Mouse (Mus musculus) thymus, adult 2 months (tissue): ENCODE results near the gene Arl1. TPM values are rescaled to one million over a fixed set of nuclear protein-coding genes. Genes with fewer than 3 reads are reported as not detected.

Experiments
- DNase-seq: peaks from one replicate; pipeline ENCODE4 v3.0.0; 2021
- H3K27ac ChIP-seq: fragments of 200-500 bp; 2 replicates; pipeline ENCODE4 v1.5.1; 2012; ENCODE audit warnings: low read length, control low read depth; ENCODE audit not compliant: control insufficient read depth, insufficient read depth
- H3K27me3 ChIP-seq: fragments of 200-500 bp; 2 replicates; pipeline ENCODE4 v1.6.1; 2012; ENCODE audit warnings: mild to moderate bottlenecking, low read length, moderate library complexity, mixed read lengths; ENCODE audit not compliant: control insufficient read depth, insufficient read depth
- H3K36me3 ChIP-seq: fragments of 200-500 bp; 2 replicates; pipeline ENCODE4 v1.6.1; 2012; ENCODE audit warnings: mild to moderate bottlenecking, low read length, moderate library complexity; ENCODE audit not compliant: control insufficient read depth, insufficient read depth
- H3K4me1 ChIP-seq: fragments of 200-500 bp; replicated peaks from 2 replicates; pipeline ENCODE4 v1.6.1; 2012; ENCODE audit warnings: low read length; ENCODE audit not compliant: control insufficient read depth, insufficient read depth
- H3K4me3 ChIP-seq: fragments of 200-500 bp; 2 replicates; pipeline ENCODE4 v1.5.1; 2012; ENCODE audit warnings: mild to moderate bottlenecking, low read length, control low read depth, moderate library complexity; ENCODE audit not compliant: control insufficient read depth, insufficient read depth
- CTCF ChIP-seq: fragments of 200-500 bp; IDR thresholded peaks from 2 replicates; pipeline ENCODE4 v1.5.1; 2012; ENCODE audit warnings: mild to moderate bottlenecking, control low read depth, low read length, moderate library complexity, borderline replicate concordance; ENCODE audit not compliant: control insufficient read depth, poor library complexity, insufficient read depth; ENCODE audit errors: extremely low read depth
- POLR2A ChIP-seq: fragments of 200-500 bp; IDR thresholded peaks from 2 replicates; pipeline ENCODE4 v1.6.1; 2012; ENCODE audit warnings: mild to moderate bottlenecking, low read length, control low read depth, moderate library complexity; ENCODE audit not compliant: control insufficient read depth, poor library complexity, insufficient read depth; ENCODE audit errors: extremely low read depth
- WGBS: fragments of 180-500 bp; shearing (Covaris S2); methylation state at CpG from one replicate; pipeline ENCODE4 v1.1.7; 2018; 5-methylcytosine and 5-hydroxymethylcytosine counted together
- polyA plus RNA-seq: library from polyadenylated mRNA; depleted of rRNA; stranded (reverse); fragments of >200 nt; gene quantifications from 2 replicates; pipeline ENCODE4 v1.2.3, GENCODE M21; 2012

Gene Arl1
- polyA plus RNA-seq, 1 experiment = 12.9 TPM

DNA sequence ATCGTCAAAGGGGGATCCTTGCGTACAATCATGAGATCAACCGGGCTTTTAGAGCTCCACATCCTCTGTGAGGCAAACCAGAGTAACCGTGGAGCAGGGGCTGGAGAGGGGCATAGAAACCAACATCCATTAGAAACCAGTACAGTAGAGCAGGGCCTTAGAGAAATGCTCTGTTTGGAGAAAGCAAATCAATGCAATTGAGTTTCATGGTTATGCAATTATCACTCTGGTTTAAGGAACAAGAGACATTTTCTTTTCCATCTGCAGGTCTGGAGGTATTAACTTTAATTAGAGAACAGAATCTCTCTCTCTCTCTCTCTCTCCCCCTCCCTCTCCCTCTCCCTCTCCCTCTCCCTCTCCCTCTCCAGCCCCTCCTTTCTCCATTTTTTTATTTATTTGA is 15.9 kb upstream of the Arl1 start:
- Histone ChIP-seq H3K27ac (no peak overlapping the region), H3K4me1 (no peaks in the 10 kb centered on the region), H3K27me3 (no peaks in the 10 kb centered on the region), H3K36me3 (no peaks in the 10 kb centered on the region), H3K4me3 (no peak overlapping the region)
- no peak for DNase-seq
- TF ChIP-seq CTCF = no peak
- 92% methylated on average over 4 of the region's 4 CpGs for WGBS

DNA sequence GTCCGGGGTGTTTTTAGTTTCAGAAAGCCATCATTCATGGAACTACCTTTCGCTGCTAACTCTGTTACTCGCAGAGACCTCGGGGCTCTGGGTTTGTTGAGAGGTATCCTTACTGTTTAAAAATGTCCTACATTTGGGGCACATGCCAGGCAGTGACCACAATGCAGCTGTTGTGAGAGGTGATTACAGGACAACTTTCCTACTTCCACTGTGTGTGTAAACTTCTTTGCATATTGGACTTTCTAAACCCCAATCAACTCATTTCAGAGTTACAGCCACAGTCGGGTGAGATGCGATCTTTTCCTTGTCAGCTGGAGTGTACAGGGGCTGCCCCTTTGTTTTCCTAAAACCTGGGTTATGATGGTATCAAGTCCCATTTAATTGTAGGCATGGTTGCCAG is 15.0 kb upstream of the Arl1 start:
- H3K27ac ChIP-seq = no peak overlapping the region
- TF ChIP-seq POLR2A (no peak), CTCF (no peak)
- no peak overlapping the region for H3K4me3 ChIP-seq
- H3K4me1 ChIP-seq = no peaks in the 10 kb centered on the region
- no peaks in the 10 kb centered on the region for H3K27me3 ChIP-seq
- no peak for DNase-seq
- no peaks in the 10 kb centered on the region for H3K36me3 ChIP-seq
- 87% methylated on average over 6 of the region's 6 CpGs for WGBS

DNA sequence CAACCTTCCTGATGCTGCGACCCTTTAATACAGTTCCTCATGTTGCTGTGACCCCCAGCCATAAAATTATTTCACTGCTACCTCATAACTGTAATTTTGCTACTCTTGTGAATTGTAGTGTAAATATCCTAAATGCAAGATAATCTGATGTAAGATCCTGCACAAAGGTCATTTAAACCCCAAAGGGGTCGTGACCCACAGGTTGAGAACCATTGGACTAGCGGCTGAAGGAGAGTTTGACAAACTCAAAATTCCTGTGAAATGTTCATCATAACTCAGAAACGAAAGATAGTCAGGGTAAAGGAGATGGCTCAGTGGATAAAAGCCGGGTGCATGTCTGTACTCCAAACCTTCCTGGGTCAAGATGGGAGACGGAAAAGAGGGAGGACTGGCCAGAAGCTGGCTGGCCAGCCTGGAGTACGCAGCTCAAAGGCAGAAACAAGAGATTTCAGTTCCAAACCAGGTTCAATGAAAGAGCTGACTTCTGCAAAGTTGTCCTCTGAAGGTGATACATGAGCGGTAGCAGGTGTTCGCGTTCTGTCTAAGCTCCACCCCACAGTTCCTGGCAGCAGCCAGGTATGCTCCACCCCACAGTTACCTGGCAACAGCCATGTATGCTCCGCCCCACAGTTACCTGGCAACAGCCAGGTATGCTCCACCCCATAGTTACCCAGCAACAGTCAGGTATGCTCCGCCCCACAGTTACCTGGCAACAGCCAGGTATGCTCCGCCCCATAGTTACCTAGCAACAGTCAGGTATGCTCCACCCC is 13.5 kb upstream of the Arl1 start:
- Histone ChIP-seq H3K4me3 (no peak overlapping the region), H3K27me3 (no peaks in the 10 kb centered on the region), H3K36me3 (no peaks in the 10 kb centered on the region), H3K4me1 (no peaks in the 10 kb centered on the region), H3K27ac (no peak overlapping the region)
- WGBS = 86% methylated on average over 13 of the region's 13 CpGs
- DNase-seq = no peak
- TF ChIP-seq CTCF (no peak), POLR2A (no peak)

DNA sequence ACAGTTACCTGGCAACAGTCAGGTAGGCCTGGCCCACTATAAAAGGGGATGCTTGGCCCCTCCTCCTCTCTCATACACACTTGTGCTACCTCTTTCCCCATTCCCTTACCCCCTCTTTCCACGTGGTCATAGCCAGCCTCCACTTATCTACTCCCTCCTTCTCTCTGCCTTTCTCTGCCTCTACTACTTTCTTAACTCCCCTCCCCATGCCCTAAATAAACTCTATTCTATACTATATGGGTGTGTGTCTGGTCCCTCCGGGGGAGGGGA is 13.0 kb upstream of the Arl1 start:
- Histone ChIP-seq H3K27ac (no peak overlapping the region), H3K4me1 (no peaks in the 10 kb centered on the region), H3K36me3 (no peaks in the 10 kb centered on the region), H3K4me3 (no peak overlapping the region), H3K27me3 (no peaks in the 10 kb centered on the region)
- no peak for DNase-seq
- WGBS = 69% methylated on average over 2 of the region's 2 CpGs
- TF ChIP-seq CTCF (no peak), POLR2A (no peak)

DNA sequence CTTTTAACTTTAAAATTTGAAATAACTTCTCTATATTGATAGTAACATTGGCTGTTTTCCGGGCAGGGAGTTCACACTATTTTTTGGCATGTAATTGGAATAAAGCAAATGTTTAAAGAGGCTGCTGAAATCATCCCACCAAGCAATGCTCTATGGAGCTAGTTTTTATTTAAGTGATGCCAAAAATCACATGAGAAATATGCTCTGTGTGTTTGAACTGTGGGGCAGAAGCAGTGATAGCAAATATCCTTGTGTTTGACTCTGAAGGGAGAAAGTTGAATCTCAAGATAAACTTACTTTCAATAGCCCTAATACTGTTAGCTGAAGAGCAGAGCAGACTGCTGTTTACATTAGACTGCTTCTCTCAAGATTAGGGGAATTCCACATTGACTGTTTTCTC is 11.0 kb upstream of the Arl1 start:
- H3K27ac ChIP-seq = no peak overlapping the region
- TF ChIP-seq POLR2A (no peak), CTCF (no peak)
- WGBS = 60% methylated on average over 1 of the region's 1 CpGs
- no peak for DNase-seq
- H3K4me1 ChIP-seq = no peaks in the 10 kb centered on the region
- H3K27me3 ChIP-seq = no peaks in the 10 kb centered on the region
- no peaks in the 10 kb centered on the region for H3K36me3 ChIP-seq
- no peak overlapping the region for H3K4me3 ChIP-seq

DNA sequence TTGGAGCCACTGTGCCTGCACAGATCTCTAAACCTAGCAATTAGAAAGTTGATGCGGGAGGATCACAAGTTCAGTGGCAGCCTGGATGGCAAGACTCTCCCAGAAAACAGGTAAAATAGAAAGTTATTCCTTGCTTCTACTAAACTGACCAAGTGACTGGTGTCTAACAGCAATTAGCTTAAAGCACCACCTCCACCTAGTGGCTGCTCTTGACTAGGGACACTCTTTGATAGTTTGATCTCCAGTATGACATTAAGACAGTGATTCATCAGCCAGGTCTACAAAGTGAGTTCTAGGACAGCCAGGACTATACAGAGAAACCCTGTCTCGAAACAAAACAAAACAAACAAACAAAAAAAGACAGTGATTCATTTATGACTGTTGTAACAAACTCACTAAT is 5.3 kb upstream of the Arl1 start:
- peak; percentile 10 for DNase-seq
- peaks cover 2% of the 10 kb centered on the region for H3K4me1 ChIP-seq
- 58% methylated on average over 2 of the region's 2 CpGs for WGBS

DNA sequence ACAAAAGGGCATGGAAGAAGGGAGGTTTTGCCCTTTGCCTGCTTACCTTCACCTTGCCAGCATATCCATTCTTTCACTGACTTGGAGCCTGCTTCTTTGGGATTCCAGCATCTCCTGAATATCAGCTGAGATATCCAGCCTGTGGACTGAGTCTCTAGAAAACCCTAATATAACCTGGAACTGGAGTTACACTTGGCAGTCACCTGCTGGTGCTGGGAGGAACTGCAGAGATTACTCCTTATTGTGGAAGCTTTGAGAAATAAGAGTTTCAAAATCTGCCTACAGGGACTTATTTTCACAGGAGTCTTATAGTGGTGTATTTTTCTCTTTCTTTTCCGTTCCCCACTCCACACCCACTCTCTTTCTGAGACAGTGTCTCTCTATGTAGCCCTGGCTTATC is 3.5 kb upstream of the Arl1 start:
- WGBS = 67% methylated on average over 1 of the region's 1 CpGs
- Histone ChIP-seq H3K27ac (no peak overlapping the region), H3K4me3 (no peak overlapping the region), H3K36me3 (no peaks in the 10 kb centered on the region), H3K4me1 (peaks cover 10% of the 10 kb centered on the region), H3K27me3 (no peaks in the 10 kb centered on the region)
- no peak for TF ChIP-seq CTCF
- TF ChIP-seq POLR2A = no peak
- peak; percentile 41 for DNase-seq

More for the DNA sequence above, 5.3 kb upstream of the Arl1 start:
- H3K27me3 ChIP-seq = no peaks in the 10 kb centered on the region
- H3K36me3 ChIP-seq = no peaks in the 10 kb centered on the region
- TF ChIP-seq CTCF (no peak), POLR2A (no peak)
- no peak overlapping the region for H3K27ac ChIP-seq
- no peak overlapping the region for H3K4me3 ChIP-seq
